Mouse (Mus musculus): ENCODE results near the gene Zic1. TPM values are rescaled to one million over a fixed set of nuclear protein-coding genes. Genes with fewer than 3 reads are reported as not detected.
A peak's percentile ranks its signal among the peaks of the same experiment; 100 is the strongest.

The Zic1 gene
- total and polyA plus RNA-seq, 3 experiments: 0.08 TPM; not detected in 2

DNA sequence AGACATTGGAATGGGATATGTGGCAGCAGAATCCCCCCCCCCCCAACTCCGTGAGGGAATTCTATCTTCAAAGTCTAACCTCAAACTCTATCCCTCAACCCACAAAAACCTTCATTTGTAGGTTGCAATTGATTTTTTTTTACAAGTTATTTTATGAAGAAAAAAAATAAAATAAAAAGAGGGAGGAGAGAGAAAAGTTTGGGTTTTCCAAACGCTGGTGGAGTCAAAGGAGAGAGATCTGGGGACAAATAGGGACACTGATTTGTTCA is 16.4 kb upstream of the Zic1 start:
- Histone ChIP-seq H3K36me3 (ENCODE audit: control insufficient read depth, insufficient read depth, low read length) (no peaks in the 10 kb centered on the region), H3K79me2 (replicated peaks; ENCODE audit: control insufficient read depth, insufficient read depth, low read length) (no peaks in the 10 kb centered on the region), H3K9ac (ENCODE audit: low read depth, low read length) (no peak overlapping the region), H3K4me1 (ENCODE audit: control insufficient read depth, insufficient read depth, low read length) (no peaks in the 10 kb centered on the region), H3K27me3 (ENCODE audit: control insufficient read depth, insufficient read depth, low read length) (peaks cover 46% of the 10 kb centered on the region), H3K4me3 (no peak overlapping the region), H3K27ac (no peak overlapping the region)
- no peak for TF ChIP-seq CTCF (IDR thresholded peaks at IDR 0.05)
- intact Hi-C loops (cut with DNase I): no loop called here
- WGBS: 16% methylated on average over 2 of the region's 2 CpGs
- DNase-seq: no peak

DNA sequence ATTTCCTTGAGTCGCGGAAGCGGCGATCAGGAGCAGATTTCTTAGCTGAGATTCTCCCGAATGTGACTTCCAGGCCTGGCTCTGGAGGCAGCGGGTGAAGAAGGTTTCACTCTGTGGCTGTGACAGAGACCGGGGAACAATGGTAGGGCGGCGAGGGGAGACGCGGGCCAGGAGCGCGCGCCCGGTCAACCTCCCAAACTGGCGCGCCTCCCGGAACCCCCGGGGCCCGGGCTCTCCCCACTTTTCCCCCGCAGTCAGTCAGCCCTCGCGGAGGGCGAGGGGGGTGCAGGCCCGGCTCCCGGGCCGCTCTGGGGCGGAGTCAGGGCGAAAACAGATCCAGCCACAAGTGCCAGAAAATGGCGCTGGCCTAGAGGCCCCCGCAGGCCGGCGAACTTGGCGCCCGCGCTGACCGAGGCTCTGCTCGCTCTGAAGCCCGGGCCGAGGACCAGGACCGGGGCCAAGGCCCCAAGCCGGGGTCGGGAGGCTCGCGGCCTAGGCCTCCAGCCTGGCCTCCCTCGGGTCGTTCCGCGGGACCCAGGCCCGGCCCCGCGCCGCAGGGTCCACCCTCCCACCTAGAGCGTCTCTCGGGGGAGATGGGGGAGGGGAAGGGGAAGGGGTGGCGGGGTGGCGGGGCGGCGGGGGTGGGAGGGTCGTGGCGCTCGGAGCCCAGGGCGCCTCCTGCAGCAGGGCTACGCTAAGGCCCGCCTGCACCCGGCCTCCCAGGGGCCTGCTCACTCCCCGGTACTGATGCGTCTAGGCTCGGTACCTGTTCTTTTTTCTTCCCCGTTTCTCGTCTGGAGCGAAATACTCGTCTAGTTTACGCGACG is 15.9 kb upstream of the Zic1 start:
- 1% methylated on average over 68 of the region's 76 CpGs for WGBS
- no peak for TF ChIP-seq EP300 (IDR thresholded peaks at IDR 0.05; ENCODE audit: insufficient read depth, low read depth, low read length)
- no peak for TF ChIP-seq CTCF (IDR thresholded peaks at IDR 0.05)
- no peak for TF ChIP-seq POLR2A (IDR thresholded peaks at IDR 0.05; ENCODE audit: insufficient read depth, low read depth, low read length)
- H3K4me1 ChIP-seq (ENCODE audit: control insufficient read depth, insufficient read depth, low read length): no peaks in the 10 kb centered on the region
- peak; percentile 14 to 37 for DNase-seq
- no peak overlapping the region for H3K27ac ChIP-seq
- no peaks in the 10 kb centered on the region for H3K36me3 ChIP-seq (ENCODE audit: control insufficient read depth, insufficient read depth, low read length)
- peak overlapping the region; percentile 46 for H3K4me3 ChIP-seq
- no peak overlapping the region for H3K9ac ChIP-seq (ENCODE audit: low read depth, low read length)
- intact Hi-C loops (cut with DNase I): no loop called here
- peaks cover 48% of the 10 kb centered on the region for H3K27me3 ChIP-seq (ENCODE audit: control insufficient read depth, insufficient read depth, low read length)
- no peaks in the 10 kb centered on the region for H3K79me2 ChIP-seq (replicated peaks; ENCODE audit: control insufficient read depth, insufficient read depth, low read length)

DNA sequence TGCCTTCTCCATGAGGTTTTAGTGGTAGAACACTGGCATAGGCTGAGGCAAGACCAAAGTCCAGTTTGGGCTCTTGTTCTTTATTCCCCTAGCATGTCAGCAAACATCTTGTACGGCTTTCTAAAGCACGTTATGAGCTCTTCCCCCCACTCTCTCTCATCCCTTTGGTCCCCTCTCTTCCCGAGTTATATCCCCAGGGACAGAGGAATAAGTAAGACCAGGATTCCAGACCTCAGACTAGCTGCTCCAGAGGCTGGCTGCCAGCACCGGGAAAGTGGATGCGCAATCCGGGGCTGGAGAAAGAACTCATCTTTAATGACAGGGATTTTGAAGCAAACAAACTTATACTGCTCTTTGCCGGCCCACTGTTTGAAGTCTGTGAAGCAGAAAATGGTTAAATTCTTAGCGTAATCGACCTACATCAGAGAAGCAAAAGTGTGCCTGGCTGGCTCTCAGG is 14.9 kb upstream of the Zic1 start:
- no peak for TF ChIP-seq CTCF (IDR thresholded peaks at IDR 0.05)
- no peak for TF ChIP-seq EP300 (IDR thresholded peaks at IDR 0.05; ENCODE audit: insufficient read depth, low read depth, low read length)
- no peak for TF ChIP-seq POLR2A (IDR thresholded peaks at IDR 0.05; ENCODE audit: insufficient read depth, low read depth, low read length)
- Histone ChIP-seq H3K36me3 (ENCODE audit: control insufficient read depth, insufficient read depth, low read length) (no peaks in the 10 kb centered on the region), H3K27ac (no peak overlapping the region), H3K4me1 (ENCODE audit: control insufficient read depth, insufficient read depth, low read length) (no peaks in the 10 kb centered on the region), H3K79me2 (replicated peaks; ENCODE audit: control insufficient read depth, insufficient read depth, low read length) (no peaks in the 10 kb centered on the region), H3K9ac (ENCODE audit: low read depth, low read length) (no peak overlapping the region), H3K27me3 (ENCODE audit: control insufficient read depth, insufficient read depth, low read length) (peaks cover 46% of the 10 kb centered on the region), H3K4me3 (no peak overlapping the region)
- whole genome bisulfite sequencing: 5% methylated on average over 9 of the region's 9 CpGs
- no peak for DNase-seq
- intact Hi-C loops (cut with DNase I): no loop called here

DNA sequence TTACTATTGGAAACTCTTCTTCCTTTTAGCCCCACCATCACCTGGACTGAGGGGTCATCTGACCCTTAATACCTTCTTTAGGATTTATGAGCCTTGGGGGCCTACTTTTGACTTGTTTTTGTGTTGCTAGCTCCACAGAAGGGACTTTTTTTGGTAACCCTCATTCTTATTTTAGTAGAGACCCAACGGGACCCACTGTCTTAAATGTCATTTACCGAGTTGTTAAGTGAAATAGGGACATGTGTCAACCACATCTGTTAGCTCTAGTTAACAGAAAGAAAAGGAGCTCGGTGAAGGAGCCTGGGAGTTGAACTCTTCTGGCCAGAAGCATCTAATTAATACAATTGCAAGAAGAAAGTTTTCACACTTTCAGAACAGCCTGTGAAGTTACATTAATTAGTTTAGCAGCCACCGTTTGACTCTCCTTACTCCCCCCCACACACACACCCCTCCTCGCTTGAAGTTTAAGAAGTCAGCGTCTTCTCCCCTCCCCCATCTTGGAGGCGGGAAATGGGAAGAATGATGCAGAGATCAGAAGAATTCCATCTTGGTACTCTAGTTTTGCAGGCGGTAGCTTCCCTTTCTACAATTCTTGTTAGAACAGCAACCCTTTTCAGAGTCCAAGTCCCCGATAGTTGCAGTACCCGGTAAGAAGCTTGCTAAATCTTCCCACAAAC is 14.3 kb upstream of the Zic1 start:
- H3K4me3 ChIP-seq: no peak overlapping the region
- intact Hi-C loops (cut with DNase I): no loop called here
- no peaks in the 10 kb centered on the region for H3K36me3 ChIP-seq (ENCODE audit: control insufficient read depth, insufficient read depth, low read length)
- no peaks in the 10 kb centered on the region for H3K4me1 ChIP-seq (ENCODE audit: control insufficient read depth, insufficient read depth, low read length)
- H3K27ac ChIP-seq: no peak overlapping the region
- H3K9ac ChIP-seq (ENCODE audit: low read depth, low read length): no peak overlapping the region
- DNase-seq: no peak
- peaks cover 44% of the 10 kb centered on the region for H3K27me3 ChIP-seq (ENCODE audit: control insufficient read depth, insufficient read depth, low read length)
- TF ChIP-seq EP300 (IDR thresholded peaks at IDR 0.05; ENCODE audit: insufficient read depth, low read depth, low read length) (no peak), POLR2A (IDR thresholded peaks at IDR 0.05; ENCODE audit: insufficient read depth, low read depth, low read length) (no peak), CTCF (IDR thresholded peaks at IDR 0.05) (no peak)
- WGBS: 5% methylated on average over 10 of the region's 10 CpGs
- H3K79me2 ChIP-seq (replicated peaks; ENCODE audit: control insufficient read depth, insufficient read depth, low read length): no peaks in the 10 kb centered on the region

DNA sequence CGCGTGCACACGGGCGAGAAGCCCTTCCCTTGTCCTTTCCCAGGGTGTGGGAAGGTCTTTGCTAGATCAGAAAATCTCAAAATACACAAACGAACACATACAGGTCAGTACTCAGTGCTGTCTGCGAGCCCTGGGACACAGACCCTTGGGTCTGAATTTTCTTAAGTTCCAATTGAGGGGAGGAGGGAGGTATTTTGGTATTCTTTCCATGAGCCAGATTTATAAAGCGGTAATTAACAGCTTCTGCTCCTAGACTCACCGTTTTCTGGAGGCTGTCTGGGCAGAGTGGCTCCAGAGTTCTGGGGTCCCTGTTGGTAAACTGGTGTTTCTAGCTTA is 13.7 kb upstream of the Zic1 start:
- Histone ChIP-seq H3K9ac (ENCODE audit: low read depth, low read length) (no peak overlapping the region), H3K4me3 (no peak overlapping the region), H3K27me3 (ENCODE audit: control insufficient read depth, insufficient read depth, low read length) (peaks cover 40% of the 10 kb centered on the region), H3K36me3 (ENCODE audit: control insufficient read depth, insufficient read depth, low read length) (no peaks in the 10 kb centered on the region), H3K79me2 (replicated peaks; ENCODE audit: control insufficient read depth, insufficient read depth, low read length) (no peaks in the 10 kb centered on the region), H3K4me1 (ENCODE audit: control insufficient read depth, insufficient read depth, low read length) (no peaks in the 10 kb centered on the region), H3K27ac (no peak overlapping the region)
- intact Hi-C loops (cut with DNase I): no loop called here
- 2% methylated on average over 8 of the region's 8 CpGs for WGBS
- DNase-seq: no peak
- TF ChIP-seq CTCF (IDR thresholded peaks at IDR 0.05) (no peak), EP300 (IDR thresholded peaks at IDR 0.05; ENCODE audit: insufficient read depth, low read depth, low read length) (no peak), POLR2A (IDR thresholded peaks at IDR 0.05; ENCODE audit: insufficient read depth, low read depth, low read length) (no peak)
